Mouse (Mus musculus): ENCODE results near the gene Zmiz1. TPM values are rescaled to one million over a fixed set of nuclear protein-coding genes. Genes with fewer than 3 reads are reported as not detected.

The Zmiz1 gene
- polyA plus RNA-seq, 1 experiment, result 25.6 TPM

DNA sequence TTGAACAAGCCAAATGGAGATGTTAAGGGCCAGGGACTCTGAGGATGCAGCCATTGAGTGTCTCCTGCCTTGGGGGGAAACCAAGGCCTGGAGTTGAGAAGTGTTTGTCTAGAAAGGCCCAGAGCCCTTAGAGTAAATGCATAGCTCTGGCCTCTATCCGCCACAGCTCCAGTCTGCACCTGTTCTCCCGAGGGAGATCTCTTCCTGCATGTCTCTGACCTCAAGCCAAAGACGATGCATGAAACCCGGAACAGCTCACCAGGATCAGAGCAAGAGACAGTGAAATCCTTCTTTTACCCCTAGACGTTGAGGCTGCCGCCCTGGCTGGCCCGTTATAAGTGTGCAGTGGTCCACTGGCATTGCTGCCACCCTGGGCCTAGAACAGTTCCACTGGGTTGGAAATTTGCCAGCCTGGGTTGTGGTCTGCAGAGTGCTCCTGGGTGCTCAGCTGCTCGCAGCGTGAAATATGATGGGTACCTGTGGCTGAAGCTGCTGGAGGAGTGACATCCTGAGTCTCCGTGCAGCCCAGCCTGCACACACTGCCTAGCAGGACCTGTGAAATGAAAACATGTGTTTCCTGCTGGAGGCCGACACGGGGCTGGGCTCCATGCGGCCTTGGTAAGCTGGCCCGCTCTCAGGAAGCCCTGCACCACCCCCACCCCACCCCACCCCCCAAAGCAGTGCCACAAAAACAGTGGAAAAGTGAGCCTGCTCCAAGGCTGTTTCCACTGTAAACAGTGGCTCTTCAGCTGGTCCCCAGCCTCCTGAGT lies 88.1 kb downstream of the Zmiz1 start:
- DNase-seq (ENCODE audit: low read depth, low spot score), result no peak
- 59% methylated on average over 14 of the region's 14 CpGs for WGBS

DNA sequence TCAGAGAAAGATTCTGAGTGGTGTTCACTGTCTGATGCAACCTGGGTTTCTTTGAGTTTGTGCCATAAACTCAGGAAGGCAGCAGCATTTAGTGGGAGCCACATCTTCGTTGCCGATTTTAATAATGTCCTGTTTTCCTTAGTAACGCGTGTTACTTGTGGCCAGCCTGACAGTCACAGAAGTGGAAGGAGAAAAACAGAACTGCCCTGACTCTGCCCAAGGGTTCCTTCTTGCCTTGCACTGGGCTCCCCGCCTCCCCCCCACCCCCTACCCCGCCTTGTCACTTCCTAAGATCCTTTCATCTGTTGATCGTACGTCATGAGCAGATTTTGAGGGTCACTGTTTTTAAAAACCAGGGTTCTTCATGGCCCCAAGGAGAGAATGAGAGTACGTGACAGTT lies 88.9 kb downstream of the Zmiz1 start:
- no peak for DNase-seq (ENCODE audit: low read depth, low spot score)
- WGBS, result 76% methylated on average over 9 of the region's 9 CpGs

GRCm38 (mm10) chr14:25548650-25549049 lies 89.7 kb downstream of the Zmiz1 start:
- no peak for DNase-seq (ENCODE audit: low read depth, low spot score)
- 46% methylated on average over 6 of the region's 6 CpGs for WGBS

DNA sequence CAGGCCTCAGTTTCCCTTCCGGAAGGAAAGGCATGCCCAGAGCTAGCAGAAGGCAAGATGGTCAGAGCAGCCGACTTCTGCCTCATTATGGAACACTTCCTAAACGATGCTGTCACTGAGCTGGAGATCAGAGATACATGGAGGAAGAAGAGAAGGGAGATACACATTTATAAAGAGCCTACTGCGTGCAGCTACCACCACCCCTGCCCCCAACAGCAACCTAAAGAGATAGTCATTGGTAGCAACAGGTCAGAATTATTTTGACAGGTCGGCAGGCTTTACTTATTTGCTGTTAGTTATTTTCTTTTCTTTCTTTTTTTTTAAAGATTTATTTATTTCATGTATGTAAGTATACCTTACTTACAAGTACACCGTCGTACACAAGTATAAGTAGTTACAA lies 90.1 kb downstream of the Zmiz1 start:
- DNase-seq (ENCODE audit: low read depth, low spot score), result no peak
- WGBS, result 81% methylated on average over 7 of the region's 7 CpGs

- DNase-seq (ENCODE audit: low read depth, low spot score), result no peak
- WGBS, result 83% methylated on average over 10 of the region's 10 CpGs
These were observed 91.2 kb downstream of the Zmiz1 start for GRCm38 (mm10) chr14:25549871-25550840.

- no peak for DNase-seq (ENCODE audit: low read depth, low spot score)
- 7% methylated on average over 2 of the region's 2 CpGs for WGBS
These were observed 92.7 kb downstream of the Zmiz1 start for GRCm38 (mm10) chr14:25551731-25552130.

GRCm38 (mm10) chr14:25553382-25553781 lies 94.4 kb downstream of the Zmiz1 start:
- 78% methylated on average over 2 of the region's 2 CpGs for WGBS
- DNase-seq (ENCODE audit: low read depth, low spot score), result no peak

DNA sequence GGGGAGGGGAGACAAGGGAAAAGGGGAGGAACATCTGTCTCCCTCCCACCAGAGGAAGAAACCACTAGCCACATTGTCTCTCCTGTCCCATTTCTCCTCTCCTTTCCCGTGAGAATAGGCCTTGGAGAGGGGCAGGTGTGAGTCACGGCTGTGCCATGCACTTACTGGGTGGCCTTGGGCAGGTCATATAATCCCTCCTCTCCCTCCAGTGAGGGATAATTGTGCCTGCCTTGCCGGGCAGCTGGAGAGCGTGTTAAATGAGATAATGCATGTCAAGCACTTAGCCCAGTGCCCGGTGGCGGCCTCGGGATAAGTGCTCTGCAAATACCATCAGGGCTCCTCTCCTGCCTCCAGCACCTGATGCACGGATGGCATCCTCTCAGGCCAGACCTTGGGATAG lies 95.8 kb downstream of the Zmiz1 start:
- no peak for DNase-seq (ENCODE audit: low read depth, low spot score)
- 22% methylated on average over 8 of the region's 8 CpGs for WGBS

DNA sequence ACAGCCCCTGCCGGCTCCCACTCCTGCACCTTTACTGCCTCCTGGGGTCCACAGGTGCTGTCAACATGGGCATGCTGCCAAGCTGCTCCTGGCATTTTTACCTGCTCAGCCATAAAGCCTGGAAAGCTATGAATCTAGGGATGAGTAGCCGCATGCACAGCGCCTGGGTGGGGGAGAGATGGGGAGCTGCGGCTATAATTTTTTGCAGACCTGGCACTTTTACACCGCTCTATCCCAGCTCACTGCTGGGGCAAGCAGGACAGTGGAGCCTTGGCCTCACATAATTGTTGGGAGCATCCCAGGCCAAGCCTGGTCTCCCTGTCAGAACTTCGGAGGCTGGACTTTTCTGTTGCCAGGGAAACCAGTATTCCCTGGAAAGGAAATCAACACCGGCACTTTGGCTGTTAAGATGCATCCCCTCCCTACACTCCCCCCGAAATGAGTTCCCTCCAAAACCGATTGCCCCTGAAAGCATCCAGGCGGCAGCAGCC lies 96.4 kb downstream of the Zmiz1 start:
- DNase-seq (ENCODE audit: low read depth, low spot score), result no peak
- WGBS, result 38% methylated on average over 10 of the region's 10 CpGs

DNA sequence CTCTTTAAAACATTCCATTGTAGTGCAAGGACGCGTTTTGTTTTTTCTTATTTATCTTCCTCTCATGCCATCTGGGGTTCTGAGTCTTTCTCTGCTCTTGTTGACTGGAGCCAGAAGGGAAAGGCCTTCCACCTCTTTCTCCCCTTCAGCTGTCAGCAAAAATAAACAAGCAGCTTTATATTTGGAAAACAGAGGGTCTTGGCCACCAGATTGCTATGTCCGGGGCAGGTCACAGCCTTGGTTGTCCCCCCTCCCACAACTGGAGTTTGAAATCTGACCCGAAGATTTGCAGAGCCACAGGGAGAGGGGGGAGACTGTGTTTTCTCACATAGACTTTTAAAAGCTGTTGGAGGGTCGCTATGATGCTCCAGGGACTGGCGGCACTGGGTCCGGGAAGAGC lies 96.9 kb downstream of the Zmiz1 start:
- 62% methylated on average over 7 of the region's 7 CpGs for WGBS
- DNase-seq (ENCODE audit: low read depth, low spot score), result no peak

DNA sequence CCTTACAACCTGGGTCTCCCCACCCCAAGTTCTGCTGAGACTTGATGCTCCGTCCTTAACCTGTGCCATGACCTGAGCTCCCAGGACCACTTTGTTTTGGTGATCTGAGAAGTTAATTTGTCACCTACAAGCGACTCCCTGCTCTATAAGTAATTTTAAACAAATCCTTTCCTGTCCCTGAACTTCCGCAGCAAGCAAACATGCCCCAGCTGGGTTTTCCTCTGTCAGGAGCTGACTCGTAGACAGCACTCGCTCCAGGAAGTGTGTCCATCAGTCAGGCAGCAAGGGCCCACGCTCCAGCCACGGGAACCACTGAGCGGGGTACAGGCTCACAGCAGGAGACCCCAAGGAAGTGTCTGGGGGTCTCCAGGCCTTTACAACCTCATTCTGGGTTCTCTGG lies 98.0 kb downstream of the Zmiz1 start:
- no peak for DNase-seq (ENCODE audit: low read depth, low spot score)
- 50% methylated on average over 8 of the region's 8 CpGs for WGBS

GRCm38 (mm10) chr14:25558479-25558878 lies 99.5 kb downstream of the Zmiz1 start:
- DNase-seq (ENCODE audit: low read depth, low spot score), result no peak
- WGBS, result 69% methylated on average over 1 of the region's 1 CpGs

GRCm38 (mm10) chr14:25559907-25560306 lies 100.9 kb downstream of the Zmiz1 start:
- DNase-seq (ENCODE audit: low read depth, low spot score), result no peak

GRCm38 (mm10) chr14:25560841-25561240 lies 101.9 kb downstream of the Zmiz1 start:
- 94% methylated on average over 3 of the region's 3 CpGs for WGBS
- DNase-seq (ENCODE audit: low read depth, low spot score), result no peak

More at GRCm38 (mm10) chr14:25559907-25560306, 100.9 kb downstream of the Zmiz1 start:
- 84% methylated on average over 5 of the region's 5 CpGs for WGBS

DNA sequence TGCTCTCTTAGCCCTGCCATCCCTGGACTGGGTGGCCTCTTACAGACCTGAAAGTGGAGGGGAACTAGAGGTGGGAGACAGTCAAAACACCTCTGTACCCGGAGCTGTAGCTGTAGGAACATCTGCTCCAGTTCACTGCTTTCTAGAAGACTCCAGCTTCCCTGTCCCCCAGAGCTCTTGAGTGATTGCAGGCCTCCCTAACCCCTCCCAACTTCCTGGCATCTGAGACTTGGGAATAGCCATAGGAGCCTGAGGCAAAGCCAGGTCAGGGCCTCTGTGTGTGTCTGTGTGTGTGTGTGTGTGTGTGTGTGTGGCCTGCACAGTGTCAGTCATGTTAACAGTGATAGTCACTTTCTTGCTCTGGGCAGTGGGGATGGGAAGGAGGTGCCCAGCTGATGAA lies 102.7 kb downstream of the Zmiz1 start:
- no peak for DNase-seq (ENCODE audit: low read depth, low spot score)
- WGBS, result 50% methylated on average over 1 of the region's 1 CpGs

- 72% methylated on average over 4 of the region's 4 CpGs for WGBS
- no peak for DNase-seq (ENCODE audit: low read depth, low spot score)
These were observed 103.5 kb downstream of the Zmiz1 start for GRCm38 (mm10) chr14:25562447-25562846.

GRCm38 (mm10) chr14:25562909-25563308 lies 103.9 kb downstream of the Zmiz1 start:
- WGBS, result 72% methylated on average over 7 of the region's 7 CpGs
- DNase-seq (ENCODE audit: low read depth, low spot score), result no peak

- 70% methylated on average over 8 of the region's 8 CpGs for WGBS
- DNase-seq (ENCODE audit: low read depth, low spot score), result no peak
These were observed 105.6 kb downstream of the Zmiz1 start for GRCm38 (mm10) chr14:25564577-25564976.

DNA sequence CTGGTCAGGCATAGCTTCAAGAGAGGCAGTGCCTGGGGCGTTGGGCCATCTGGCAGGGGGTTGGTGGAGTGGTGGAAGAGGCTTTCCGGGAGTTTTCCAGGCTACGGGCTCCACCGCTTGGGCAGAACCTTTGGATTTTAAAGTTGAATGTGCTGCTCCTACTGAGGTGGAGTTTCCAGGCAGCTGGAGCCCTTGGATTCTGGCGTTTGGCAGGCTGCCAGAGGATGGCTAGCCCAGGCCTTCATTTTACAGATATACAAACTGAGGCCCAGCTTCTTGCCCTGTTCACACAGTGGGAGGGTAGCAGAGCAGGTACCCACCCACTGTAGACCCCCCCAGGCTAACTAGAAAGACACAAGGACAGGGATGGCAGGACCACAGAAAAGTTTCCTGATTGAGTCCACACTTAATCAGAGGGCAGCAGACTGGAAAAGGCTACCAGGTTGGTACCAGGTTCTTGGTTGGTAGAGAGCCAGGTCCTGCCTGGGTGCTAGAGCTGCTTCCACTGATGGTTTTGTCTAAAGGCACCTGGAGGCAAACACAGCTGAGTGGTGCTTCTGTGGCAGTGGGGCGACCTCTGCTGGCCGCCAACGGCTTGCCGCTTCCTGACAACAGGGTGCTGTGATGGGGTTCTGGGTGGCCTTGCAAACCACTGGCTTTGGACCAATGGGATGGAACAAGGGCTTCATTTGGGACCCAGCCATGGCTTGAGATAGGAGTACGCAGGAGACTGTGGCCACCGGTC lies 106.5 kb downstream of the Zmiz1 start:
- 27% methylated on average over 11 of the region's 11 CpGs for WGBS

GRCm38 (mm10) chr14:25567245-25567644 lies 108.3 kb downstream of the Zmiz1 start:
- 54% methylated on average over 3 of the region's 3 CpGs for WGBS
- peak; percentile 39 for DNase-seq (ENCODE audit: low read depth, low spot score)

More for the DNA sequence above, 106.5 kb downstream of the Zmiz1 start:
- peak; percentile 24 for DNase-seq (ENCODE audit: low read depth, low spot score)

Measured in large intestine, adult 2 months (tissue).